Mouse (Mus musculus) brain, adult 2 months (tissue): Measurements from ENCODE around the gene Smarca2.

ENCODE experiments used
- DNase-seq: peaks from one replicate; pipeline ENCODE4 v3.0.0; 2011; ENCODE audit warnings: low read depth, low spot score

Smarca2 gene

GRCm38 (mm10) chr19:26776066-26777025 lies 171.5 kb downstream of the Smarca2 start:
- DNase-seq = no peak

DNA sequence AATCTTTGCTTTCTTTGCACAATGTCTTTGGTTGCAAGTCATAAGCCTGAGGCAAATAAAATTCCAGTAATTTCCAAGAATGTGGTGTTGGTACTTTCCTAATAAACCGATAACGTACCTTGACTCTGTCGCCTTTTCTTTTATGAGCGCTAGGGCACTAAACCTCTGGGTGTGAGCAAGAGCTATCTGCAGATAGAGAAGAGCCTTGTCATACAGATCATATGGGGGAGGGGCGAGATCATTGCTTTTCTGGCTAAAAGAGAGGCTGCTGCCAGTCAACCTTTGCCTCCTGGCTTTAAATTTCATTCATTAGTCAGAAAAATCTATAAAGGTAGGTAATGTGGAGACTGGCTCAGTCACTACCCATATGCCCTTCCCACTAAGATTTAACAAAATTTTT lies 173.3 kb downstream of the Smarca2 start:
- no peak for DNase-seq

- DNase-seq = no peak
Measured at GRCm38 (mm10) chr19:26781209-26781608, 176.4 kb downstream of the Smarca2 start.

GRCm38 (mm10) chr19:26788446-26788845 lies 183.6 kb downstream of the Smarca2 start:
- DNase-seq = no peak

DNA sequence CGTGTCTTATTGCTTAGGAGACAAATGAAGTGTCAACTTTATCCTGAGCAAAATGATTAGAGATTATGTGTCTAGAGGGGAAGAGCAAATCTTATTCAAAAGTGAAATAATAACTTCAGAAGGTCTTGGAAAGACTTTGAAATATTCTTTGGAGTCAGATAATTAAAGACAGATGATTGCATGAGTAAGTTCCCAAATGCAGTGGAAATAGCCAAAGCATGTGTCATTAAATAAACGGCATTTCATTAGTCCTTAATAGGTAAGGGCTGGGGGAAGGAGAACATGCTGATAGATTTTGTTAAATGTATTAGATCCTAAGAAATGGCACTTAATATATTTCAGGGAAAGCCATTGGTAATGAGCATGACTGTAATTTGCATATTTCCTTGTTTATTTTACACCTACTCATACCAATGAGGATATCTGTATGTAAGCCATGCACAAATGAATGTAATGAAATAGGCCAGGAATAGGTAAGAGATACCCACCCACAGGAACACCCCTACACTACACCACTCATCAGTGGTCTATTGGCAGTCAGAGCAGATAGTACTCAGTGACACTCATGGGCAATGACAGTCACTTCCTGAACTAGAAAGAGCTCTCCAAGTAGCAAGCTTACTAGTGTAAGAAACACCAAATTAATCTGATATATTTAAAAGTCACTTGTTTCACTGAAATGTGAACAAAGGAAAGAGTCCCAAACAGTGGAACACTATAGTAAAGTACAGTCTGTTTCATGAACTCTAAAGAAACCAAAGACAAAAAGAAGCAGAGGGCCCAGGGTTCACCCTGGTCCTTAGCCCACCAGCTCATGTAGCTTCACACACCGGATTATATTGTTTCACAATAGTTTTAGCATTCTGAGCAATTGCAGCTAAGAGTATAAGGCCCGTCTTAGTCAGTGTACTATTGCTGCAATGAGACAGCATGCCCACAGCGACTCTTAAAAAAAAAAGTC lies 185.8 kb downstream of the Smarca2 start:
- no peak for DNase-seq

DNA sequence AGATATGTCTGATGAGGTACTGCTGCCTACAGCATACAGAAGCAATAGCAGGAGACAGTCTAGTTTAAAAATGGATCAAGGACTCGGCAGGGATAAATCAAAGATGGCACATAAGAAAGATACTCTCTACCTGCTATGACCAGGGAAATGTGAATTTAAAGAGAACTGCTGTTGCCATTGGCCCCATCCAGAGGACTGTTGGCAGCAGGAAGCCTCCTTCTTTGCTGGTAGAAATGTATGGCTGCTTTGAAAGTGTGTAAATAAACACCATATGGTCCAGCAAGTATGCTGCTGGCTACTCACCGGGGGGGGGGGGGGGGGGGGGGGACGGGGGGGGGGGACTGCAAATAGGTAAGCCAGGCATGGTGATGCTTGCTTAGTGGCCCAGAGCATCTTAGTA lies 189.5 kb downstream of the Smarca2 start:
- peak; percentile 65 for DNase-seq

- DNase-seq = peak; percentile 57
Measured at GRCm38 (mm10) chr19:26796006-26796405, 191.2 kb downstream of the Smarca2 start.

DNA sequence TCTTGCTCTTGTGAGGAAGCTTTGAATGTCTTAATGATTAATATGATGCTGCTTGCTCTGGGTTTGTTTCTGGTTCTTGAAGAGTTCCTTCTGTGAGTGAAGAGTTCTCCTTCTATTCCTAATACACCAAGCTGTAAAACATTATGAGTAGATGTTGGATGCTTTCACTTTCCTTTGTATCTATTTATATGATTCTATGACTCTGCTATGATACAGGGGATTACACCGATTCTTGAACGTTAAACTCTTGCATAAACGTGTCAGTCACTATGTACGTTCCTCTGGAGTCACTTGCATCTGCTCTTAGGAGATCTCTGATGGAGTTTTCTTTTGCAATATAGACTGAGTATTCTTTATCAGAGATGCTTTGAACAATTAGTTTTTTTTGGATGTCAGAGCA lies 199.6 kb downstream of the Smarca2 start:
- no peak for DNase-seq

- peak; percentile 19 for DNase-seq
Measured at GRCm38 (mm10) chr19:26814629-26815028, 209.8 kb downstream of the Smarca2 start.

- DNase-seq = no peak
Measured at GRCm38 (mm10) chr19:26817901-26818300, 213.1 kb downstream of the Smarca2 start.
